Mouse (Mus musculus): ENCODE measurements around the gene Tgfbr3.

Gene Tgfbr3

DNA sequence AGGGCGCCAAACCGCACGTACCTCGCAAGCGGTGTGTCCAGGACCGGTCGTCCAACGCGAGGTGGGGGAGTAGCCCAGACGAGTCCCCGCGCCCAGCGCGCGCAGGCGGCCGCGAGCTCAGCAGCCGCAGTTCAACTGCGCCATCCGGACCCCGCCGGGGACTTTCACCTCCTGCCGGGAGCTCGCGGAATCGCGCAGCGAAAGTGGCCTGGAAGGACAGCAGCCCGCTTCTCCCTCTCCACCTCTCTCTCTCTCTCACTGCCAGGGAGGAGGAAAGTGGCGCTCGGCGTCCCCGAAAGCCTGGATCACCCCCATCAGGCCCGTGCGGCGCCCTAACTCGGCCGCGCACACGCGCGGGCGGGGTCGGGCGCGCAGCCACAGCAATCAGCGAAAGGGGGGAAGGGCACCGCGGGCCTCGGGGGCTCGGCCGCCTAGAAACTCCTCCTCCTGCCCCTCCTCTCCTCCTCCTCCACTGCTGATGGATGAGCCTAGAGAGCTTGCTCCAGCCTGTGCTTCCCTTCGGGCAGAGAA, at the start of gene Tgfbr3:
Gene Tgfbr3 (minus strand): TSS at position 396 of the 531 bp plus-strand sequence.
- DNase-seq: peak; percentile 87

- no peak for DNase-seq
These were observed 41.5 kb upstream of the Tgfbr3 start, which contains the start of gene Brdt for GRCm38 (mm10) chr5:107330916-107331421. Gene Brdt, plus strand, starts transcription at chr5:107331159.

- peak; percentile 56 for DNase-seq
These were observed 31.3 kb upstream of the Tgfbr3 start for GRCm38 (mm10) chr5:107320703-107321102.

GRCm38 (mm10) chr5:107317141-107317540, 27.7 kb upstream of the Tgfbr3 start:
- DNase-seq: no peak

DNA sequence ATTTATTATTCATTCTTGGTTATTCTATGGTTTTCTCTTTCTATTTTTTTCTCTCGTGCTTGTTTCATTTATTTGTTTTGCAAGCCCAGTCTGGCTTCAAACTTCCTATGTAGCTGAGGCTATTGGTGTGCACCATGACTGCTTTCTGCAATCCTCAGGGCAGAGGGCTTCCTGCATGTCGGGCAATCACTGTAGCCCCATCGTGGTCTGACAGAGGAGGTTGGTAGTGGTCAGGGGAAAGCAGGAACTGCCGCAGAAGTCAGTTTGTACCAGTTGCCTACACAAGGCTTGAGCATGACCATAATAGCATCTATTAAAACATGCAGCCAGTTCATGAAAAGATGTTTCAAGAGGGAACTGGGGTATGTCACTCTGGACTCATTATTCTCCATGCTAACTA, 18.0 kb upstream of the Tgfbr3 start:
- DNase-seq: no peak

DNA sequence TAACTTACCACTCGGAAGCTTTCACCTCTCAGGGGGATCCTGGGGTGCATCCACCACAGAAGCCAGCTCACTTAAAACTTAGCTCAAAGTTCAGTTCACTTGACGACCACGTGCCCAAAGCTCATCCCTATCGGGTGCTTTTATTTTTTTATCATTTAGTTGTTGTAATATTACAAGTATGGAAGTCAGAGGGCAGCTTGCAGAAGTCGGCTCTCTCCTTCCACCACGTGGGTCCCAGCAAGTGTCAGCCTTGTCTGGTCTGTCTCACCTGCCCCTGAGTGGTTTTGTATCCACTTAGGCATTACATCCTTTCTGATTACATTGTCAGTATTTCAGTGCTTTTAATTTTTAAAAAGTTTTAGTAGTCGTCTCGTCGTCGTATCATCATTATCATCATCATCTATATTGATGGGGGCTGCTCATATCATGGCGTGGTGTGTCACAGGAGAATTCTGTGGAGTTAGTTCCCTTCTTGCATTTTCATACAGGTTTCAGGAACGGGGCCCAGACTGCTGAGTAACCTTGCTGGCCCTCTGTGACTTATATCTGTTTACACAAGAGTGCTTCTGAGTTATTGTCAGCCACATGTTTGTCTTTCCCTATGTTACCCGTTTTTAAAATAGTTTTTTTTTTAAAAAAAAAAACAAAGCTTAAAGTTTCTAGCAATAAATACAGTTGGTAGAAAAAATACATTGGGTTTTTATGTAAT, 14.8 kb upstream of the Tgfbr3 start:
- DNase-seq: no peak

DNA sequence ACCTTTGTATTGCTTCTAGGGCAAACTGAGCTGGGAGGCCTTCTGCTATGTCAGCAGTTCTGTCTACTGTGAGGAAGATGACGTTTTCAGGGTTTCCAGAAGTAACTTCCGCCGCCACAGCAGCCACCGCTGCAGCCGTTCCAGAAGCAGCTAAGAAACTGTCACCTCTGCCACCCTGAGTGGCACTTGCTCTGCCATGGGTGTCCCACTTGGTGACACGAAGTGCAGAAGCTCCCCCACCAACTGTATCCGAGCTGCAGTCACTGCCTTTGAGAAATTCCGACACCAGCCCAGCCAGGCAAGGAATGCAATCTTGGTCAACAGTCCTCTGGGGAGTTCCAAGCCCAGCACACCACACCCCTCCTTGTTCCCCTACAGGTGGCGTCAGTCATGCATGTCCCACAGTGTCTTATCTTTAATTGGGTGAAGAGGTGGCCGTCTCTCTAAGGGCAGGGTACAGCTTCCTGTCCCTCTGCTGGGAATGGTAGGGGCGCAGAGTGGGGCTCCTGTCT, 14.0 kb upstream of the Tgfbr3 start:
- DNase-seq: no peak

- DNase-seq: no peak
These were observed 9.4 kb upstream of the Tgfbr3 start for GRCm38 (mm10) chr5:107298854-107299253.

DNA sequence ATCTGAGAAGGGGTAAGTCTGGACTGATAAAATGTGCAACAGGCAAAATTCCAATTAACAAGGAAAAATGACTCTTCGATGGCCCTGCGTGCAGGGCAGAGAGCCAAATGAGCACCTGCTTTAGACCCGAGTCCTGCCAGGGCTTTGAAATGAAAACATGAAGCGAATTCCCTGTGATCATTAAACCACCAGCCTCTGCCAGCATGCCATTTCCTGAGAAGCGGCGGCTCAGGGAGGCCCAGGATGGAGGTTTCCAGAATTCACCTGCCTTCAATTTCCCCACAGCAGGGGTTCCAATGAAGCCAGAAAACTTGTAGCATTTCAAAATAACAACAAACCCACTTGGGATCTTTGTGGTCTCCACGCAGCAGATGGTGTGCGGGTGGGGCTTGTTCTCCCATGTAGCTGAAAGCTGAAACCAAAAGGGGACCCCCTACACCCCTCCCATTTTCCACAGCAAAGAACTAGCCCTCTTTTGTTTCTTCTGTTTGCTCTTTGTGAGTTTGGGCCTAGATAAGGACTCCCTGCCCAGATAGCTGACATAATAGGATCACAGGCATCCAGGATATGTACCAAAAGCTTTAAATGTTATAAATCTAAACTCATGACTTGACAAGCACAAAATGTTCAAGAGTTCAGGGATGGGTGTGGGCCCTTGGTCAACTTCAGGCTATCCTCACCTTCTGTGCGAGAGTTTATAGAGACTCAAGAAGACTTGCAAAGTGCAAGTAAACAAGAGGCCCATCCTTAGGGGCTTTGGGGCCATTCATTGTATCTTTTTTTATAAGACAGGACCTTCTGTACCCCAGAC, 7.3 kb upstream of the Tgfbr3 start:
- DNase-seq: no peak

DNA sequence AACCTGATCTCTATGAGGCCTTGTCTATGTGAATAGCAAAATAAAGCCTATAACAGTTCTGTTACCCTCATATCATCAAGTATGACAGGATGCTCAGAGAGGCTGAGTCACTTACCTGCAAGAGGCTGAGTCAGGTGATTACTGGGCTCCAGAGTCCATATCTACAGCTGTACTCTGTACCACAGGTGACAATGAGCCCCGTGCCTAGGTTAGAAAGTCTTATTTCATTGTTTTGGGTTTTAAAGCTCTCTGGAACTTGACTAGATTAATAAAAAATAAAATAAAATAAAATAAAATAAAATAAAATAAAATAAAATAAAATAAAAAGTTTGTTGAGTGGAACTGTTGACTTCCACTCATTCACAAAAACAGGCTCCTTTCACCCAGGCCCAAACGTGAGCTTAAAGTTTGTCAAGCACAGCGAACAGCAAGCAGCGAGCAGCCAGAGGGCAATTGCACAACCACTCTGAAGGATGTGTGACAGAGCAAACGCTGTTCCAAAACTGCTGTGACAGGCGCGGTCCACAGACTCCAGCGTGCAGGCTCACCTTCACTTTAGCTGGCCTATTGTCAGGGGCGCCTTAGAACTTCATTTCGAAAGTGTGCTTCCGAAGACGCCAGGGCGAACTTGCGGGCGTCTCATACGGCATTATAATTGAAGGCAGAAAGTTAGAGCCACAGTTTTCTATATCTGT, 6.5 kb upstream of the Tgfbr3 start:
- peak; percentile 32 for DNase-seq

GRCm38 (mm10) chr5:107295061-107295816, 5.8 kb upstream of the Tgfbr3 start:
- peak; percentile 53 for DNase-seq

DNA sequence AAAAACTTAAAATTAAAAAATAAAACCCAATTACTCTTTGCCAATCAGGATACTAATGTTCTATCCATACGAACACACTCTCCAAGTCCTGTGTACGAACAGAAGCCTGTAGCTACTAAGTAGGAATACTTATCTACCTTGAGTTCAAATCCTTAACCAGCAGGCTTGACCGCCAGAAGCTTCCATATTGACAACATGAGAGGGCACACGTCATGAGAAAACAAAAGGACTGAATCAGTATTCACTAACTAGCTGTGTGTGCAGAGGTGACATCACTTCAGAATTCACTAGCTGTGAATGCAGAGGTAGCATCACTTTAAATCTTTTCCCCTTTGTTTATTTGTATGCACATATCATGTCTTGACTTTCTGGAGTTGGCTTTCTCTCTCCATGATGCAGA, 4.6 kb upstream of the Tgfbr3 start:
- no peak for DNase-seq

GRCm38 (mm10) chr5:107289986-107290385, 557 bp upstream of the Tgfbr3 start:
- no peak for DNase-seq

- peak; percentile 49 for DNase-seq
These were observed 799 bp downstream of the Tgfbr3 start for GRCm38 (mm10) chr5:107288427-107289233.

DNA sequence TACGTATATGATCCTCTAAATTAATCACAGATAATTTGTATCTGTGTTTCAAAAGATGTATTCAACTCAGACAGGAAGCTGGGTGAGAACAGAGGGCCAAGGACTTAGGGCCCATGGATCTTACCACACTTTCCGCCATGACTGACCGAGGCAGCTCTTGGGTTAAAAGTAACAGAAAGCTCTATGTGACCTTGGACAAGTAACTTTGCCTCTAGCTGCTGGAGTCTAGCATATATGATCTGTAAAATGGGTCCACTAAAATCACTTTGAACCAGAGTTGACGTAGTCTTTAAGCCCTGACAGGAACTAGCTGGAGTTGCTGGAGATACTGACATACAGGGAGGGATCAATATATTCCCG, 1.5 kb downstream of the Tgfbr3 start:
- no peak for DNase-seq

DNA sequence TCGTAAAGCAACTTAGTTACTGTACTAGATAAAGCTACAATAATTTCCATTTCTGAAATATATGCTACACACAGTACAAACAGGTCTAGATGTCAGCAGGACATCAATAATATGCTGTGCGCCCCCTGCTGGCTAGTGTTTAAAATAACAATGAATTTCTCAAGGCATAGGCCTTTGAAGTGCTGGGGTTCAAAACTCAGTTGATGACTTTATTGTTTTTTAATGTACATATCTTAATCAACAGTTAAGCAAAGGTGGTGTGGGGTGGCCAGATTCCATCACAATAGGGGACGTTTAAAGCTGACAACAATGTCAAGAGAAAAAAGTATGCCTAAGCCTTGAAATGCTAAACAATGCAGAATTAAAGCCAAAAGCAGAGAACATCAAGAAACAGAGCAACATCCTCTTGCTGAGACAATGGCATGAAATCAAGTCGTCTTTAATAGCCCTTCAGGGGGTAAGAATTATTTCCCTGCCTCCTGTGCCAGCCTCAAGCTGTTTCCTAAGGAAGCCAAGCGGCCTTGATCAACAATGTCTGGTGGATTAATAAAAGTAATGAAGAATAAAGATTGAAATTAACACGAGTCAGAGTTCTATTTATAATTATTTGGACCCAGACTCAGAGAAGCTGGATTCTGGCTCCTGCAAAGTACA, 2.0 kb downstream of the Tgfbr3 start:
- DNase-seq: peak; percentile 84

GRCm38 (mm10) chr5:107285563-107285962, 3.9 kb downstream of the Tgfbr3 start:
- no peak for DNase-seq

DNA sequence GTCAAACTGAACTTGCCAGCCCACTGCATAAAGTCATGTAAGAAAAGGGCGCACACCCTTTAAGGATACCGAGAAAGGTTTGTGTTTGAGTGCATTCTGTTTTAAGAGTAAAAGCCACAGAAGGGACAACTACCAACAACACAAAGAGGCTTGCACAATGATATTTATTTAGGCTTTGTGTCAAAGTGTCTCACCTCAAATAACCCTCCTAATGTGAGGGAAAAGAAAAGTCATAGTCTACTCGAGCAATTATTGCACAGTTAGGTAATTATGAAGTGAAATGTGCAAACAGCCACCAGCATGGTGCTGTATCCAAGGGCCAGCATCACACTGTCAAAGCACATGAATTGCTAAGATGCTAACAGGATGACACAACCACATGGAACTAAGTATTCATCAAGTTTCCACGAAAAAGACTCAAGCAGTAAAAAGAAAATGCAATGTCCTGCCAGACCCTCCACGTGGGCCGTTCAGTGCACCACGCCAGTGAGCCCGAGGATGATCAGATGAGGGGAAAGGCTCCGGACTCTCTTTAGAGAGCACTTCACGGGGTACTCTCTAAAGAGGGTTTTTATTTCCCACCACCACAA, 5.4 kb downstream of the Tgfbr3 start:
- no peak for DNase-seq

DNA sequence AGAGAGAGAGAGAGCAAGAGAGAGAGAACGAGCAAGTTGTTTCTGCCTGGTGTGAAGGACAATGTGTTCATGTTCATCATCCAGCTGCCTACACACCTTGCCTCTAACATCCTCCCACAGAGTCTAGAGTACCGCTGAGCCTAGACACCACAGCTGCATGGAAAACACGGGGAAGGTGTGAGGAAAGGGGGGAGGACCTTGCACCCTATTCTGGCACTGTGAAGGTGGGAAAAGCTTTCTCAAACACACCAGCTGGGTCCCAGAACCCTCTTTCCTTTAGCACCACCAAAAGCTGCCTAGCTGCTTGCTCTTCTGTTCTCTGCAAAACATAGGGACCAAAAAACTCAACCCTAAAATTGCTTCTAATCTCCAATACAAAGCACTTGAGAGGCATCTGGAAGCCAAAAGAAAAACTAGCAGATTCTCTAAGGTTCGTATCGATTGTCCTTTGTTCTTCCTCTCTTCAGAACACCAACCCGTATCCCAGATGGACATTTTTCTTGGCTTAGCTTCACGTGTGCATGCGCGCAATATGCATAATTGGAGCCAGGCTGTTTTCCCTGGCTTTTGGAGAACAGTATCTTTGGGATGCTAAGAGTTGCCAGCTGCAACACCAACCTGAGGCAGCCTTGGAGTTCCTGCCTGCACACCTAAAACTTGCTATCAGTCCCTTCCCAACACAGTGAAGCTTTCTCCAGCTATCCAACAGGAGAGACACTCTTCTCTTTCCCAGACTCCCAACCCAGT, 6.7 kb downstream of the Tgfbr3 start:
- DNase-seq: no peak

- no peak for DNase-seq
These were observed 10.2 kb downstream of the Tgfbr3 start for GRCm38 (mm10) chr5:107279263-107279662.

Measured in lung, postnatal 14 days (tissue).